Mouse (Mus musculus) right cerebral cortex, postnatal 4 days (tissue): Measurements from ENCODE around the gene Ptpn13.

Experiments used
- DNase-seq: peaks from one replicate; pipeline ENCODE4 v3.0.0-alpha.2; 2022

The Ptpn13 gene

DNA sequence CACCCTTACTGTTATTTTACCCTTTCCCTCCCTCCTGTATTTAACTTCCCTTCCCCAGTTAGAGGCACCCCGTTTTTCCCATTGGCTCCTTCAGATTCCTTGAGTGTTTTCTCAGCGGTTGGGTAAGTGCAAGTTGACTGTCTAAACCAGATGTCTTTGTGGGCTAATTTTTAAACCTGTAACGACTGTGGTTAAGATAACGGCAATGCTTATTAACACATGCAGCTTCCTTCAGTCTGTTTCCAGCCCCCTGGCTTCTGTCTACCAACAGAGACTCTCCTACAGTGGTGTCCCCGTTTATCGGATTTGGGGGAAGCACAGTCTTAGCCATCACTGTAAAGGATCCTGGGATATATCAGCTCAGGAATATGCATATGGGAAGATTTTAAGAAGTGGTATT, 35.9 kb downstream of the Ptpn13 start:
- no peak for DNase-seq

DNA sequence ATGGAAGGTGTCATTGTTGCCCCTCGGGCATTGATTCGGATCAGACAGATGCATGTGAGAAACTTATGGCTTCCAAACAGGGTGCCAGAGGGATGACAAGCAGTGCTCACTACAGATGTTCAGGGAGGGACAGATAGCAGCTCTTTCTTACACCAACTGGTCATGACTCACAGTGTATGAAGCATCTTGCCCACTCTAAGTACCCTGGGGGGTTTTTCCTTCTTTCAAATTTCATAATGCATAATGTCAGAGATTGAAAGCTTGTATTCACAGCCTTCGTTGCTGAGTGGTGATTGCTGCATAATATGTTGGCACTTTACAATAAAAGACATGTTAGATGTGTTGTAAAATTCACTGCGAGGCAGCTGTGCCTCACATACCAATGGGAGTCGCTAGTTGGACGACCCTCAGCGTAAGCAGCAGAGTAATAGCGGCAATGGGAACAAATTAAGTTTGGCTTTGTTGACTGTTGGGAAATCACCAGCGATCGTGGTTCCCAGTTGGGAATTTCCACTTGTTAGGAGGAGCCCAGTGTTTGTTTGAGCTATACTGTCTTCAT, 38.7 kb downstream of the Ptpn13 start:
- DNase-seq, result no peak

GRCm38 (mm10) chr5:103464329-103464728, 39.3 kb downstream of the Ptpn13 start:
- no peak for DNase-seq

GRCm38 (mm10) chr5:103464771-103465170, 39.8 kb downstream of the Ptpn13 start:
- no peak for DNase-seq

- DNase-seq, result no peak
These were observed 47.7 kb downstream of the Ptpn13 start for GRCm38 (mm10) chr5:103472670-103473069.

DNA sequence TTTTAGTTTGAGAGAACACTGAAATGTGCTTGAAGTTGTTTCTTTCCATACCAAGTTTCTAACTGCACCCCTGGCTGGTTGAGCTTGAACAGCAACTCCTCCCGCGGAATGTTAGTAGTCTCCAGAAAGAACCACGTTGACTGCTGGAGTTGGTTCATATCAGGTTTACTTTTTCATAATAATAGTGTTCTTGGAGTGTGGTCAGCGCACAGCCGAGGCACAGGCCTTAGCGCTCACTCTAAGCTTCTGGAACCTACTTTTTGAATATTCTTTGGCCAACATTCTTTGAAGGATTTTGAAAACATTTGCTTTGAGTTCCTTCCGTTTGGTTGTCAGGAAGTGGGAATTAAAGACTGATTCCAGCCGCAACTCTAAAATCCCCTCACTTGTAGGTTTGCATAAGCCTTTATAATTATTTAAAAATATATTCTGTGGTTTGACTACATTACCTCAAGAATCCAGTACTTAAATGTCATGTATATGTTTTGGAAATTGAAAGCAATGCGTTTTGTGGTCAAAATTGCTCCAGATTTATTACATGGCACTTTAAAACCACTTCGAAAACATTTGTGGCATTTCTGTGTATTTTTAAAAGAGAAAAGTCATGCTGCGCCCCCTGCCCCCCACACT, 48.6 kb downstream of the Ptpn13 start:
- DNase-seq, result no peak

GRCm38 (mm10) chr5:103474259-103474658, 49.3 kb downstream of the Ptpn13 start:
- DNase-seq, result no peak

- DNase-seq, result no peak
These were observed 50.5 kb downstream of the Ptpn13 start for GRCm38 (mm10) chr5:103475503-103475902.

DNA sequence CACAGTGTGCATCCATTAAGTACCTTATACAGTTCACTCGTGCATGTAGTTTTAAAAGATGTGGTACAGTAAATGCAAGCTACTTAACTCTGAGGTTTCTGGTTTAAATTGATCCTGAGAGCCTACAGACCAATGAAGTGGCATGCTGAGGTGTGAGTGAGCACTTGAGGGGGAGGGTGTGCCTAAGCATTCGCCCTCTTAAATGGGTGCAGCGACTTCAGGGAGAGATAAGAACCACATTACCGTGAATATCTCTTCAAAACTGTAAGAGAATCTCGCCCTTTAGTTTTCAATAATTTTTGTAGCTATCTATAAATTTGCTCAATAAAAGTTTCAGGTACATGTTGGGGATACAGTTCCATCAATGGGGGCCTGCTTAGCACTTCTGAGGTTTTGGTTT, 54.5 kb downstream of the Ptpn13 start:
- no peak for DNase-seq

DNA sequence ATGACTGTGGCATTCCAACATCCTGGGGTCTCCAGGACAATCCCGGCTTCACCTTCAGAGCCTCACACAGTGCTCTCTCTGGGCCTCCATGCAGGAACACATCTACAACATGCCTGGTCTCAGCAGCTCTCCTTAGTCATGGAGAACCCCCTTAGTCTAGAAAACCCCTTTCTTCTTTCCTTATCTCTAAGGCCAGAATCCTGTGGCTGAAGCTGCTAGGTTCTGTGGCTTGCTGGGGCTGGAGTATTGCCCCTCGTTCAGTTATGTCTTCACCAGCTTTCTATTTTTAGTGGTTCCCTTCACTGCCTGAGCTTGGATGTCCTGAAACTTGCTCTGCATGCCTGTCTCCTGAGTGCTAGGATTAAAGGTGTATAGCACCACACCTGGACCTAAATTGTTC, 56.2 kb downstream of the Ptpn13 start:
- no peak for DNase-seq

GRCm38 (mm10) chr5:103487001-103487400, 62.0 kb downstream of the Ptpn13 start:
- DNase-seq, result no peak

- DNase-seq, result no peak
These were observed 66.0 kb downstream of the Ptpn13 start for GRCm38 (mm10) chr5:103490964-103491363.

GRCm38 (mm10) chr5:103491788-103492187, 66.8 kb downstream of the Ptpn13 start:
- no peak for DNase-seq

- no peak for DNase-seq
These were observed 72.1 kb downstream of the Ptpn13 start for GRCm38 (mm10) chr5:103497061-103497460.

- DNase-seq, result no peak
These were observed 72.5 kb downstream of the Ptpn13 start for GRCm38 (mm10) chr5:103497480-103497879.

- no peak for DNase-seq
These were observed 74.3 kb downstream of the Ptpn13 start for GRCm38 (mm10) chr5:103499305-103499704.

DNA sequence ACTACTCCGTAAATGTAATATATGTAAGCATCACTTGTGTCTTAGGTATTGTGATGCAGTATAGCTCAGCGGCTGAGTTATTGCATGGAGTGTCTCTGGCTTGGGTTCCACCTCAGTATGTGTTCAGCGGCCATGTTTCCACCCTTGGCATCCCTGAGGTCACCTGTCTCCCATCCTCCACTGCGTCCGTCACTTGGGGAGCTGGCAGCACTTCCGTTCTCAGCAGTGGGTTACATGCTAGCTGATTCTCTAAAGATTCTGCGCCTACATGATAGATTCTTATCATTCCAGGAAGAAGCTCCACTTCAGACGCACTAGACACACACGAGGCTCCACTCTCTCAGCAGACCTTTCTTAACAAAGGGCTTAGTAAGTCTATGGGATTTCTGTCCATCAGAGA, 76.1 kb downstream of the Ptpn13 start:
- no peak for DNase-seq

DNA sequence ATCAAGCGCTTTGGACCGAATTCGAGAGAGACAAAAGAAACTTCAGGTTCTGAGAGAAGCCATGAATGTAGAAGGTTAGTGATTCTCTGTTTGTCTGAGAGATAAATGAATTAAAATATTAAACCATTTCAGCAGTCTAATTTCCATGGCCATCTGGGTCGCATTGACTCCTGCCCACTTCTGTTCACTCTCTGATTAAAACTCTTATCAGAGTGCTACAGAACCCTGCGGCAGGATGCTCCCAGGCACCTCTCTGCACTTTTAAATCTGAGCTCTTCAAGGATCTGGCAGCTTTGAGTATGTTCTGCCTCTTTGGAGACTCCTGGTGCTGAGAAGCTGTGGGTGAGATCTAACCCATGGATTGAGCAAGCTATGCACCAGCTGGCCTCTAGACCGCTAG, 76.8 kb downstream of the Ptpn13 start:
- no peak for DNase-seq

- no peak for DNase-seq
These were observed 88.2 kb downstream of the Ptpn13 start for GRCm38 (mm10) chr5:103513162-103513561.

GRCm38 (mm10) chr5:103514441-103514840, 89.4 kb downstream of the Ptpn13 start:
- DNase-seq, result no peak

- DNase-seq, result no peak
These were observed 90.9 kb downstream of the Ptpn13 start for GRCm38 (mm10) chr5:103515876-103516275.

- DNase-seq, result no peak
These were observed 91.6 kb downstream of the Ptpn13 start for GRCm38 (mm10) chr5:103516555-103516954.

GRCm38 (mm10) chr5:103517641-103518040, 92.6 kb downstream of the Ptpn13 start:
- no peak for DNase-seq

GRCm38 (mm10) chr5:103518797-103519468, 93.9 kb downstream of the Ptpn13 start:
- DNase-seq, result peak; percentile 19

GRCm38 (mm10) chr5:103522371-103522770, 97.4 kb downstream of the Ptpn13 start:
- no peak for DNase-seq
